Mouse (Mus musculus): ENCODE measurements around the gene Gla. TPM values are rescaled to one million over a fixed set of nuclear protein-coding genes. Genes with fewer than 3 reads are reported as not detected.

The Gla gene
- polyA plus RNA-seq, 1 experiment from 2014 or later: 6.3 TPM

DNA sequence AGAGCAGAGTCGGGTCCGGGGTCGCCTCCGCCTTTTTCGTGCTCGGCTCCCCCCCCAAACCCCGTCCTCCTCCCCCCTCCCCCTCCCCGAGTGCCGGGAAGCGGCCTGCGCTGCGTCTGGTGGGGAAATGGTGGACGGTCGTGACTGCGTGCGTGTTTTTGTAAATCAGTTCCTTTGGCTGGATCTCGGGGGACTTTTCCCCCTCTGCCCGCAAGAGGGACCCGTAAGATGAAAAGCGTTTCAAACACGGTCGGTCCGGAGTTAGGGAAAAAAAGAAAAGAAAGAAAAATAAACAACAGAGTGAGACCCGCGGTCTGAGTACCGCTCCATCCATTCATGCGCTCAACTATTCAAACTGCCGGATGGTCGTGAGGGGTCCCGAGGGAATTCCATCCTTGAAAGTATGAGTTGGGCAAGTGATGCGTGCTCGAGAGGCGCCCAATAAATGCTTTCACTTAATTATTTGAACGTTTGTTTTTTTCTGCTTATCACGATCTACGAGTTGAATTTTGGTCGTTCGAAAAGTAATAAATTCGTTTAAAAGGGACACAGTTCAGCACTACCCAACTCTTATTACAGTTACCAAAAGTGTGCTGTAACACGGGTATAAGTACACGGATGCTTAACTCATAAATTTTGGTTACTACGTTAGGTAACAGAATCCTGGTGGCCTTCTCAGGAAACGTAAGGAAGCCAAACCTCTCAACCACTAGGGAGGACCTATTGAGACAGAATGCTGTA is 625 bp upstream of the Gla start:
- Histone ChIP-seq H3K4me2 (replicated peaks; ENCODE audit: low read depth, low read length) (peak overlapping the region; percentile 45), H3K4me3 (ENCODE audit: low read length) (peak overlapping the region; percentile 57), H3K9me3 (ENCODE audit: control insufficient read depth, low read length) (no peaks in the 10 kb centered on the region), H3K9ac (ENCODE audit: low read depth, low read length) (peak overlapping the region; percentile 66), H3K4me1 (ENCODE audit: control insufficient read depth, insufficient read depth, low read length) (no peaks in the 10 kb centered on the region), H3K36me3 (ENCODE audit: control insufficient read depth, insufficient read depth, low read length) (no peaks in the 10 kb centered on the region; the same call in 1 of the 2 replicates), H3K27me3 (ENCODE audit: control insufficient read depth, insufficient read depth, low read length) (no peaks in the 10 kb centered on the region), H3K27ac (ENCODE audit: low read depth, low read length) (peak overlapping the region; percentile 78)
- 26% methylated on average over 42 of the region's 43 CpGs for WGBS
- peak; percentile 81 for ATAC-seq (ENCODE audit: low FRiP score, low TSS enrichment)

GRCm38 (mm10) chrX:134599922-134600565 is 881 bp downstream of the Gla start:
- ATAC-seq (ENCODE audit: low FRiP score, low TSS enrichment): no peak
- Histone ChIP-seq H3K4me2 (replicated peaks; ENCODE audit: low read depth, low read length) (peak overlapping the region; percentile 51), H3K4me3 (ENCODE audit: low read length) (peak overlapping the region; percentile 57), H3K4me1 (ENCODE audit: control insufficient read depth, insufficient read depth, low read length) (no peaks in the 10 kb centered on the region), H3K27me3 (ENCODE audit: control insufficient read depth, insufficient read depth, low read length) (no peaks in the 10 kb centered on the region), H3K27ac (ENCODE audit: low read depth, low read length) (no peak overlapping the region), H3K9ac (ENCODE audit: low read depth, low read length) (peak overlapping the region; percentile 56), H3K9me3 (ENCODE audit: control insufficient read depth, low read length) (no peaks in the 10 kb centered on the region), H3K36me3 (ENCODE audit: control insufficient read depth, insufficient read depth, low read length) (no peaks in the 10 kb centered on the region; the same call in 1 of the 2 replicates)
- WGBS: 36% methylated on average over 10 of the region's 10 CpGs

DNA sequence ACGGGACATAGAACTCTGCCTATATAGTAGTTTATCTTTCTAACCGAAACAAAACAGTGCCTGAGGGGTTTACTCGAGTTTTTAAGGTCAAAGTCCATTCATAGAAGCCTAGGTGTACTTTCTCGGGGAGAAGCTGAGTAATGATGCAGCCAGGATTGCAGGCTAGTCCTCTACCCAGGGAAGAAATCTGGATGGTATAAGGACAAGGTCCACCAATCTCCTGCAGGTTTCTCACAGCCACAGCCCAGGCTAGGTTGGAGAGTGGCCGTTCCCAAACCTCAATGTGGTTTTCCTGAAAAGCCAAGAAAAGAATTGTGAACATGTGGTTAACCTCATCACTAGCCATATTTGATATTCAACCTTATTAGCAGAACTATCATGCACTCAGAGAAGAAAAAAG is 11.1 kb downstream of the Gla start:
- WGBS: 63% methylated on average over 5 of the region's 5 CpGs
- Histone ChIP-seq H3K4me1 (ENCODE audit: control insufficient read depth, insufficient read depth, low read length) (no peaks in the 10 kb centered on the region), H3K27ac (ENCODE audit: low read depth, low read length) (no peak overlapping the region), H3K4me2 (replicated peaks; ENCODE audit: low read depth, low read length) (no peak overlapping the region), H3K4me3 (ENCODE audit: low read length) (no peak overlapping the region), H3K36me3 (ENCODE audit: control insufficient read depth, insufficient read depth, low read length) (peaks cover 2% of the 10 kb centered on the region; the same call in 1 of the 2 replicates), H3K9ac (ENCODE audit: low read depth, low read length) (no peak overlapping the region), H3K9me3 (ENCODE audit: control insufficient read depth, low read length) (no peaks in the 10 kb centered on the region), H3K27me3 (ENCODE audit: control insufficient read depth, insufficient read depth, low read length) (no peaks in the 10 kb centered on the region)
- ATAC-seq (ENCODE audit: low FRiP score, low TSS enrichment): no peak

- H3K4me2 ChIP-seq (replicated peaks; ENCODE audit: low read depth, low read length): no peak overlapping the region
- H3K9me3 ChIP-seq (ENCODE audit: control insufficient read depth, low read length): no peaks in the 10 kb centered on the region
- no peak overlapping the region for H3K4me3 ChIP-seq (ENCODE audit: low read length)
- H3K9ac ChIP-seq (ENCODE audit: low read depth, low read length): no peak overlapping the region
- H3K27me3 ChIP-seq (ENCODE audit: control insufficient read depth, insufficient read depth, low read length): no peaks in the 10 kb centered on the region
- no peak for ATAC-seq (ENCODE audit: low FRiP score, low TSS enrichment)
- no peaks in the 10 kb centered on the region for H3K4me1 ChIP-seq (ENCODE audit: control insufficient read depth, insufficient read depth, low read length)
- no peak overlapping the region for H3K27ac ChIP-seq (ENCODE audit: low read depth, low read length)
- peaks cover 2% of the 10 kb centered on the region; the same call in 1 of the 2 replicates for H3K36me3 ChIP-seq (ENCODE audit: control insufficient read depth, insufficient read depth, low read length)
- 85% methylated on average over 3 of the region's 3 CpGs for WGBS
Observed at GRCm38 (mm10) chrX:134588997-134589396, 11.9 kb downstream of the Gla start.

GRCm38 (mm10) chrX:134588261-134588660 is 12.7 kb downstream of the Gla start:
- Histone ChIP-seq H3K27ac (ENCODE audit: low read depth, low read length) (no peak overlapping the region), H3K4me1 (ENCODE audit: control insufficient read depth, insufficient read depth, low read length) (no peaks in the 10 kb centered on the region), H3K36me3 (ENCODE audit: control insufficient read depth, insufficient read depth, low read length) (peaks cover 2% of the 10 kb centered on the region; the same call in 1 of the 2 replicates), H3K9me3 (ENCODE audit: control insufficient read depth, low read length) (no peaks in the 10 kb centered on the region), H3K4me3 (ENCODE audit: low read length) (no peak overlapping the region), H3K4me2 (replicated peaks; ENCODE audit: low read depth, low read length) (no peak overlapping the region), H3K9ac (ENCODE audit: low read depth, low read length) (no peak overlapping the region), H3K27me3 (ENCODE audit: control insufficient read depth, insufficient read depth, low read length) (no peaks in the 10 kb centered on the region)
- ATAC-seq (ENCODE audit: low FRiP score, low TSS enrichment): no peak
- WGBS: 78% methylated on average over 4 of the region's 4 CpGs

DNA sequence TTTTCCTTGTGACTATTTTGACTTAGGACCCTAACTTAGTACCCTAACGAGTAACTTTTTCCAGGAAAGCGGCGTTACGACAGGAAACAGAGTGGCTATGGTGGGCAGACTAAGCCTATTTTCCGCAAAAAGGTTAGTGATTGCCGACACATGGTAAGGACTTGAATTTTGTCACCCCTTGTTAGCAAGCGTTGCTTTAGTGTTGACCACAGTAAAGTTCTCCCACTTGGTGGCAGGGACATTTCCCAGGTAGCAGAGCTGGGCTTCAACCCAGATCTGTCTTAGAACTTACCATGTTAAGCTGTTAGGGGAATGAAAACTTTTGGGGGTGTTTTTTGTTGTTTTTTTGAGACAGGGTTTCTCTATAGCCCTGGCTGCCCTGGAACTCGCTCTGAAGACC is 14.5 kb downstream of the Gla start:
- no peak overlapping the region for H3K27ac ChIP-seq (ENCODE audit: low read depth, low read length)
- no peaks in the 10 kb centered on the region for H3K27me3 ChIP-seq (ENCODE audit: control insufficient read depth, insufficient read depth, low read length)
- H3K9ac ChIP-seq (ENCODE audit: low read depth, low read length): peak overlapping the region; percentile 78
- ATAC-seq (ENCODE audit: low FRiP score, low TSS enrichment): no peak
- H3K9me3 ChIP-seq (ENCODE audit: control insufficient read depth, low read length): no peaks in the 10 kb centered on the region
- H3K4me3 ChIP-seq (ENCODE audit: low read length): peak overlapping the region; percentile 55
- H3K4me2 ChIP-seq (replicated peaks; ENCODE audit: low read depth, low read length): peak overlapping the region; percentile 43
- WGBS: 39% methylated on average over 8 of the region's 8 CpGs
- peaks cover 2% of the 10 kb centered on the region; the same call in 1 of the 2 replicates for H3K36me3 ChIP-seq (ENCODE audit: control insufficient read depth, insufficient read depth, low read length)
- no peaks in the 10 kb centered on the region for H3K4me1 ChIP-seq (ENCODE audit: control insufficient read depth, insufficient read depth, low read length)

- Histone ChIP-seq H3K4me2 (replicated peaks; ENCODE audit: low read depth, low read length) (peak within 1 kb of the TSS; percentile 43), H3K36me3 (ENCODE audit: control insufficient read depth, insufficient read depth, low read length) (peaks cover 2% of the 10 kb centered on the region; the same call in 1 of the 2 replicates), H3K27ac (ENCODE audit: low read depth, low read length) (peak within 1 kb of the TSS; percentile 78), H3K27me3 (ENCODE audit: control insufficient read depth, insufficient read depth, low read length) (no peaks in the 10 kb centered on the region), H3K9ac (ENCODE audit: low read depth, low read length) (peak within 1 kb of the TSS; percentile 78), H3K4me3 (ENCODE audit: low read length) (peak within 1 kb of the TSS; percentile 55), H3K4me1 (ENCODE audit: control insufficient read depth, insufficient read depth, low read length) (no peaks in the 10 kb centered on the region), H3K9me3 (ENCODE audit: control insufficient read depth, low read length) (no peaks in the 10 kb centered on the region)
- 21% methylated on average over 45 of the region's 45 CpGs for WGBS
- peak; percentile 98 for ATAC-seq (ENCODE audit: low FRiP score, low TSS enrichment)
Observed at GRCm38 (mm10) chrX:134585103-134586002, 15.6 kb downstream of the Gla start, which contains the start of gene Rpl36a. TSS of gene Rpl36a (plus strand) at chrX:134585654.

DNA sequence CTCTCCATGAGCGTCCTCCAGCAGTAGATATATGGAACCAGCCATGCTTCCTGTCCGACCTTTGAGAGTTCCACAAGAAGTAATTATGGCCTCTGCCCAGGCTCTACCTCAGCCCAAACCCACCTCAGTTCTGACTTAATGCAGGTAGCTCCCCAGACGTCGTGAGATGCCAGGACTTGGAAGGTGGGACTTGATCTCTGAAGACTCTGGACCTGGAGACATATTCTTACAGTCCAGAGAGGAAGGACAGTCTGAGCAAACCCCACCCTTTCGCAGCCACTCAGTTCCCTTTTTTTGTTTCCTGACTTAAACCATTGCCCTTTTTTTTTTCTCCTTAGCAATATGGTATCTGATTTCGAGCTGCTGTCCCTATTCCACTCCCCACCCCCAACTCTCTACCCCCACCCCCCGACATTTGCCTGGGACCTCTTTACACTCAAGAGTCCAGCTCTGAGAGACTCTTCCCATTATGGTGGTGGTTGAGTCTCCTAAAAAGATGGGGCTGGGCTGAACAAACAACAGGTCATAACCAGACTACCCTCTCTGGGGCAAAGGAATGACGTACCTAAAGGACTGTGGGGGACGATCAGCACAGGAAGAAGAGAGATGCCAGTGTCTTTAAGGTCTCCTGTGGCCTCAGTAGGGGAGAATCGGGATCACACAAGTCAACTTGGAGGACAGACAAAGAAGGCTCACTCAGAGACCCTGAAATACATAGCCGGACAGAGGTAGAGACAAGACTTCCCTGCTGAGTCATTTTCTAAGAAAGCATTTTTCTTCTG is 17.8 kb downstream of the Gla start, which contains the start of gene Btk:
Btk (minus strand) TSS at position 683 of the 782 bp plus-strand sequence.
- Histone ChIP-seq H3K27ac (ENCODE audit: low read depth, low read length) (no peak within 1 kb of the TSS), H3K4me1 (ENCODE audit: control insufficient read depth, insufficient read depth, low read length) (no peaks in the 10 kb centered on the region), H3K27me3 (ENCODE audit: control insufficient read depth, insufficient read depth, low read length) (no peaks in the 10 kb centered on the region), H3K9ac (ENCODE audit: low read depth, low read length) (no peak within 1 kb of the TSS), H3K36me3 (ENCODE audit: control insufficient read depth, insufficient read depth, low read length) (peaks cover 2% of the 10 kb centered on the region; the same call in 1 of the 2 replicates), H3K4me2 (replicated peaks; ENCODE audit: low read depth, low read length) (no peak within 1 kb of the TSS), H3K9me3 (ENCODE audit: control insufficient read depth, low read length) (no peaks in the 10 kb centered on the region), H3K4me3 (ENCODE audit: low read length) (no peak within 1 kb of the TSS)
- ATAC-seq (ENCODE audit: low FRiP score, low TSS enrichment): no peak
- 84% methylated on average over 11 of the region's 11 CpGs for WGBS

All from kidney, embryonic 14.5 days (tissue).